Mouse (Mus musculus) heart, embryonic 14.5 days (tissue): ENCODE data around the gene Dctpp1. TPM values are rescaled to one million over a fixed set of nuclear protein-coding genes. Genes with fewer than 3 reads are reported as not detected.

Source experiments
- ATAC-seq: fragments of 200-750 bp; cut with Nextera tagmentation; 2 replicates; pipeline ENCODE4 v1.8.0; 2017; ENCODE audit warnings: low read depth, moderate TSS enrichment; ENCODE audit not compliant: insufficient number of reproducible peaks, insufficient read depth, low FRiP score
- H3K27ac ChIP-seq, 2 experiments: fragments of 200-500 bp in 1 of 2; fragments of 300-500 bp in 1 of 2; sonication (generic) in 1 of 2; replicated peaks in 1 of 2; 2 replicates each; pipeline ENCODE4 v1.5.1; 2012 to 2014; ENCODE audit warnings: low read depth in 2 of 2, low read length in 2 of 2, control low read depth in 1 of 2, mild to moderate bottlenecking in 1 of 2, mixed read lengths in 1 of 2; ENCODE audit not compliant: control insufficient read depth in 1 of 2, insufficient read depth in 1 of 2
- H3K27me3 ChIP-seq: fragments of 300-500 bp; sonication (generic); 2 replicates; pipeline ENCODE4 v1.6.1; 2014; ENCODE audit warnings: mild to moderate bottlenecking, low read length, control low read depth; ENCODE audit not compliant: control insufficient read depth, insufficient read depth
- H3K36me3 ChIP-seq: fragments of 300-500 bp; sonication (generic); 2 replicates; pipeline ENCODE4 v1.6.1; 2014; ENCODE audit warnings: mild to moderate bottlenecking, control low read depth, low read length, mixed read lengths; ENCODE audit not compliant: control insufficient read depth, insufficient read depth
- H3K4me1 ChIP-seq, 2 experiments: fragments of 200-500 bp in 1 of 2; fragments of 300-500 bp in 1 of 2; sonication (generic) in 1 of 2; 2 replicates each; pipeline ENCODE4 v1.6.1; 2012 to 2014; ENCODE audit warnings: low read length in 2 of 2, control low read depth in 1 of 2, mixed read lengths in 1 of 2; ENCODE audit not compliant: control insufficient read depth in 2 of 2, insufficient read depth in 2 of 2
- H3K4me2 ChIP-seq: fragments of 300-500 bp; sonication (generic); 2 replicates; pipeline ENCODE4 v1.6.1; 2014; ENCODE audit warnings: mild to moderate bottlenecking, low read length
- H3K4me3 ChIP-seq, 2 experiments: fragments of 200-500 bp in 1 of 2; fragments of 300-500 bp in 1 of 2; sonication (generic) in 1 of 2; 2 replicates each; pipeline ENCODE4 v1.5.1; 2012 to 2014; ENCODE audit warnings: low read length in 2 of 2, mild to moderate bottlenecking in 2 of 2, control low read depth in 1 of 2, low read depth in 1 of 2, moderate library complexity in 1 of 2; ENCODE audit not compliant: control insufficient read depth in 1 of 2, insufficient read depth in 1 of 2
- H3K9ac ChIP-seq: fragments of 300-500 bp; sonication (generic); 2 replicates; pipeline ENCODE4 v1.6.1; 2014; ENCODE audit warnings: mild to moderate bottlenecking, low read length
- H3K9me3 ChIP-seq: fragments of 300-500 bp; sonication (generic); 2 replicates; pipeline ENCODE4 v1.6.1; 2016; ENCODE audit warnings: low read length, control low read depth; ENCODE audit not compliant: control insufficient read depth
- WGBS: fragments of 180-500 bp; shearing (Covaris S2); extraction: QIAGEN DNeasy Blood & Tissue Kit; methylation state at CpG from one replicate; pipeline ENCODE4 v1.1.7; 2014; 5-methylcytosine and 5-hydroxymethylcytosine counted together
- polyA plus RNA-seq: library from polyadenylated mRNA; unstranded; fragments of >200 nt; fragmentation: Nextera tagmentation; extraction: Ambion mirVana; gene quantifications from 2 replicates; pipeline ENCODE4 v1.2.1, GENCODE M21; 2014

Dctpp1 gene
- polyA plus RNA-seq, 1 experiment from 2014 or later, result 172 TPM

- H3K4me2 ChIP-seq, result peak overlapping the region; percentile 42
- peak overlapping the region; percentile 79 to 81 for H3K27ac ChIP-seq
- H3K36me3 ChIP-seq, result no peaks in the 10 kb centered on the region
- no peaks in the 10 kb centered on the region for H3K27me3 ChIP-seq
- 34% methylated on average over 6 of the region's 6 CpGs for WGBS
- ATAC-seq, result no peak; the same call in 1 of the 2 replicates
- no peak overlapping the region for H3K4me3 ChIP-seq
- H3K9me3 ChIP-seq, result no peaks in the 10 kb centered on the region
- H3K9ac ChIP-seq, result peak overlapping the region; percentile 34; the same call in 1 of the 2 replicates
- H3K4me1 ChIP-seq, result peaks cover 26 to 28% of the 10 kb centered on the region in 2 experiments
Measured at GRCm38 (mm10) chr7:127217475-127217874, 43.0 kb downstream of the Dctpp1 start.

DNA sequence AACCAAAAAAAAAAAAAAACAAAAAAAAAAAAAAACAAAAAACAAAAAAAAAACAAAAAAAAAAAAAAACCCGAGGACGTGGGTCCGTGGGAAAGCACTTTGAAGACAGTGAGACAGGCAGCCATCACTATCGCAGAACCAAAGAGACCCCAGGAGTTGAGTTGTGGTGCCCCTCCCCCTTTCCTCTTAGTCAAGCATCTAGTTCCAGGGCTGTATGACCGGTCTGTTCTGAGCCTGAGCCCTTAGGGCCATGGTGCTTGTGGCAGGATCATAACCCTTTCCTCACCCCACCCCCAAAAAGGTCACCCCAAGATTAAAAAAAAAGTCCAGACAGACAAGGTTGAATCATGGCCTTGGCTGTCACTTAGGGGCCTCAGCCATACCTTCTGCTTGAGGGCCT, 44.2 kb downstream of the Dctpp1 start:
- no peaks in the 10 kb centered on the region for H3K36me3 ChIP-seq
- no peak overlapping the region for H3K9ac ChIP-seq
- no peak overlapping the region for H3K4me3 ChIP-seq
- no peak overlapping the region for H3K4me2 ChIP-seq
- ATAC-seq, result no peak
- H3K9me3 ChIP-seq, result no peaks in the 10 kb centered on the region
- no peak overlapping the region for H3K27ac ChIP-seq
- no peaks in the 10 kb centered on the region for H3K27me3 ChIP-seq
- peaks cover 26 to 31% of the 10 kb centered on the region in 2 experiments for H3K4me1 ChIP-seq
- 81% methylated on average over 5 of the region's 5 CpGs for WGBS

- Histone ChIP-seq H3K4me2 (peak overlapping the region; percentile 71), H3K4me3 (peak overlapping the region; percentile 41 to 51), H3K4me1 (peaks cover 26 to 34% of the 10 kb centered on the region in 2 experiments), H3K27ac (peak overlapping the region in 1 of 2 experiments; percentile 39; a peak in 1 of 4 replicates), H3K9ac (peak overlapping the region; percentile 74), H3K27me3 (no peaks in the 10 kb centered on the region), H3K9me3 (no peaks in the 10 kb centered on the region), H3K36me3 (no peaks in the 10 kb centered on the region)
- 19% methylated on average over 33 of the region's 33 CpGs for WGBS
- ATAC-seq, result no peak
Measured at GRCm38 (mm10) chr7:127214981-127215871, 45.3 kb downstream of the Dctpp1 start.

GRCm38 (mm10) chr7:127214521-127214920, 46.0 kb downstream of the Dctpp1 start:
- H3K27me3 ChIP-seq, result no peaks in the 10 kb centered on the region
- no peak for ATAC-seq
- peak overlapping the region; percentile 71 for H3K4me2 ChIP-seq
- peak overlapping the region; percentile 74 for H3K9ac ChIP-seq
- WGBS, result 30% methylated on average over 21 of the region's 21 CpGs
- no peaks in the 10 kb centered on the region for H3K36me3 ChIP-seq
- H3K4me1 ChIP-seq, result peaks cover 26 to 36% of the 10 kb centered on the region in 2 experiments
- H3K4me3 ChIP-seq, result peak overlapping the region; percentile 41 to 51
- peak overlapping the region in 1 of 2 experiments; percentile 39; a peak in 1 of 4 replicates for H3K27ac ChIP-seq
- H3K9me3 ChIP-seq, result no peaks in the 10 kb centered on the region

- Histone ChIP-seq H3K9me3 (no peaks in the 10 kb centered on the region), H3K9ac (peak overlapping the region; percentile 74; the same call in 1 of the 2 replicates), H3K4me3 (no peak overlapping the region), H3K36me3 (no peaks in the 10 kb centered on the region), H3K4me1 (peaks cover 26 to 38% of the 10 kb centered on the region in 2 experiments), H3K27ac (no peak overlapping the region), H3K4me2 (peak overlapping the region; percentile 71), H3K27me3 (no peaks in the 10 kb centered on the region)
- WGBS, result 51% methylated on average over 12 of the region's 12 CpGs
- ATAC-seq, result no peak
Measured at GRCm38 (mm10) chr7:127213930-127214329, 46.6 kb downstream of the Dctpp1 start.

DNA sequence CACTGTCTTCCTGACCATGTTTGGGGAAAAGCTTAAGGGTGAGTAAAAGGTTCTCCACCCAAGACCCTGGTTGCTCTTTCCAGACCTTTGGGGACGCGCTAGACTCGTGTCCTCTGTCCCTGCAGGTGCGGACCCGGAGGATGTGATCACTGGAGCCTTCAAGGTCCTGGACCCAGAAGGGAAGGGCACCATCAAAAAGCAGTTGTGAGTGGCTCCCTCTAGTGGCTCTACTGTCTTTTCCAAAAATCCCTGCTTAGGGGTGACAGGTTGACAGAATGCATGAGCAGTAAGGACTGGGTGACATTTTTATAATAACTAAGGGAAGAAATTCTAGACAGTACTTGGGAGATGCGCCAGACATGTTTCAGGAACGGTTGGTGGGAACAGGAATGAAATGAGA, 47.0 kb downstream of the Dctpp1 start:
- no peaks in the 10 kb centered on the region for H3K9me3 ChIP-seq
- no peak for ATAC-seq
- peaks cover 26 to 38% of the 10 kb centered on the region in 2 experiments for H3K4me1 ChIP-seq
- H3K4me3 ChIP-seq, result no peak overlapping the region
- no peak overlapping the region for H3K9ac ChIP-seq
- no peaks in the 10 kb centered on the region for H3K27me3 ChIP-seq
- WGBS, result 51% methylated on average over 7 of the region's 7 CpGs
- no peak overlapping the region for H3K4me2 ChIP-seq
- H3K27ac ChIP-seq, result no peak overlapping the region
- no peaks in the 10 kb centered on the region for H3K36me3 ChIP-seq

- Histone ChIP-seq H3K4me1 (peaks cover 18 to 34% of the 10 kb centered on the region in 2 experiments), H3K4me2 (no peak overlapping the region), H3K27me3 (no peaks in the 10 kb centered on the region), H3K36me3 (no peaks in the 10 kb centered on the region), H3K4me3 (no peak overlapping the region), H3K27ac (no peak overlapping the region), H3K9ac (no peak overlapping the region), H3K9me3 (no peaks in the 10 kb centered on the region)
- 85% methylated on average over 12 of the region's 12 CpGs for WGBS
- ATAC-seq, result no peak
Measured at GRCm38 (mm10) chr7:127212432-127213250, 47.9 kb downstream of the Dctpp1 start.
